Mouse (Mus musculus): Measurements from ENCODE around the gene Cldn24. TPM values are rescaled to one million over a fixed set of nuclear protein-coding genes. Genes with fewer than 3 reads are reported as not detected.
"Not testable (repeated sequence)": the region's sequence is repeated elsewhere in the genome, so short reads cannot be mapped to it uniquely, and the experiment has no call there.

The Cldn24 gene
- polyA plus RNA-seq, 1 experiment from 2014 or later, result not detected

- Histone ChIP-seq H3K4me2 (replicated peaks; ENCODE audit: low read depth, low read length) (no peak overlapping the region), H3K4me1 (ENCODE audit: control insufficient read depth, insufficient read depth, low read length) (no peaks in the 10 kb centered on the region), H3K27me3 (ENCODE audit: control insufficient read depth, insufficient read depth, low read length) (no peaks in the 10 kb centered on the region), H3K4me3 (ENCODE audit: low read length) (no peak overlapping the region), H3K27ac (ENCODE audit: low read depth, low read length) (no peak overlapping the region), H3K9me3 (ENCODE audit: control insufficient read depth, low read length) (no peaks in the 10 kb centered on the region), H3K9ac (ENCODE audit: low read depth, low read length) (no peak overlapping the region), H3K36me3 (ENCODE audit: control insufficient read depth, insufficient read depth, low read length) (no peaks in the 10 kb centered on the region)
- WGBS, result 79% methylated on average over 20 of the region's 20 CpGs
- ATAC-seq (ENCODE audit: low FRiP score, low TSS enrichment), result no peak
These were observed 800 bp upstream of the Cldn24 start for GRCm38 (mm10) chr8:47820914-47821772.

GRCm38 (mm10) chr8:47822541-47822940 is 598 bp downstream of the Cldn24 start:
- not testable (repeated sequence) for H3K36me3 ChIP-seq (ENCODE audit: control insufficient read depth, insufficient read depth, low read length); H3K4me1 ChIP-seq (ENCODE audit: control insufficient read depth, insufficient read depth, low read length); H3K27me3 ChIP-seq (ENCODE audit: control insufficient read depth, insufficient read depth, low read length); H3K4me3 ChIP-seq (ENCODE audit: low read length); H3K9ac ChIP-seq (ENCODE audit: low read depth, low read length); ATAC-seq (ENCODE audit: low FRiP score, low TSS enrichment); H3K9me3 ChIP-seq (ENCODE audit: control insufficient read depth, low read length); H3K27ac ChIP-seq (ENCODE audit: low read depth, low read length); H3K4me2 ChIP-seq (replicated peaks; ENCODE audit: low read depth, low read length)
- WGBS, result 79% methylated on average over 7 of the region's 9 CpGs

GRCm38 (mm10) chr8:47823777-47824176 is 1.8 kb downstream of the Cldn24 start:
- Histone ChIP-seq H3K4me2 (replicated peaks; ENCODE audit: low read depth, low read length) (no peak overlapping the region), H3K27ac (ENCODE audit: low read depth, low read length) (no peak overlapping the region), H3K9ac (ENCODE audit: low read depth, low read length) (no peak overlapping the region), H3K36me3 (ENCODE audit: control insufficient read depth, insufficient read depth, low read length) (peaks cover 6% of the 10 kb centered on the region; the same call in 1 of the 2 replicates), H3K4me1 (ENCODE audit: control insufficient read depth, insufficient read depth, low read length) (peaks cover 5% of the 10 kb centered on the region; the same call in 1 of the 2 replicates), H3K27me3 (ENCODE audit: control insufficient read depth, insufficient read depth, low read length) (no peaks in the 10 kb centered on the region), H3K4me3 (ENCODE audit: low read length) (no peak overlapping the region), H3K9me3 (ENCODE audit: control insufficient read depth, low read length) (no peaks in the 10 kb centered on the region)
- no peak for ATAC-seq (ENCODE audit: low FRiP score, low TSS enrichment)
- 55% methylated on average over 10 of the region's 10 CpGs for WGBS

GRCm38 (mm10) chr8:47824182-47824581 is 2.2 kb downstream of the Cldn24 start, which contains the start of gene Cldn22:
Cldn22 (plus strand) TSS chr8:47824482.
- H3K9me3 ChIP-seq (ENCODE audit: control insufficient read depth, low read length), result no peaks in the 10 kb centered on the region
- WGBS, result 79% methylated on average over 13 of the region's 13 CpGs
- H3K4me1 ChIP-seq (ENCODE audit: control insufficient read depth, insufficient read depth, low read length), result peaks cover 5% of the 10 kb centered on the region; the same call in 1 of the 2 replicates
- H3K4me2 ChIP-seq (replicated peaks; ENCODE audit: low read depth, low read length), result no peak within 1 kb of the TSS
- no peak within 1 kb of the TSS for H3K27ac ChIP-seq (ENCODE audit: low read depth, low read length)
- peaks cover 7% of the 10 kb centered on the region; the same call in 1 of the 2 replicates for H3K36me3 ChIP-seq (ENCODE audit: control insufficient read depth, insufficient read depth, low read length)
- no peaks in the 10 kb centered on the region for H3K27me3 ChIP-seq (ENCODE audit: control insufficient read depth, insufficient read depth, low read length)
- ATAC-seq (ENCODE audit: low FRiP score, low TSS enrichment), result no peak
- no peak within 1 kb of the TSS for H3K9ac ChIP-seq (ENCODE audit: low read depth, low read length)
- no peak within 1 kb of the TSS for H3K4me3 ChIP-seq (ENCODE audit: low read length)

- peaks cover 20% of the 10 kb centered on the region for H3K36me3 ChIP-seq (ENCODE audit: control insufficient read depth, insufficient read depth, low read length)
- ATAC-seq (ENCODE audit: low FRiP score, low TSS enrichment), result no peak
These were observed 3.7 kb downstream of the Cldn24 start for GRCm38 (mm10) chr8:47825596-47825995.

GRCm38 (mm10) chr8:47826911-47827310 is 5.0 kb downstream of the Cldn24 start:
- Histone ChIP-seq H3K9me3 (ENCODE audit: control insufficient read depth, low read length) (no peaks in the 10 kb centered on the region), H3K4me3 (ENCODE audit: low read length) (no peak overlapping the region), H3K27me3 (ENCODE audit: control insufficient read depth, insufficient read depth, low read length) (no peaks in the 10 kb centered on the region), H3K4me1 (ENCODE audit: control insufficient read depth, insufficient read depth, low read length) (peaks cover 5% of the 10 kb centered on the region; the same call in 1 of the 2 replicates), H3K36me3 (ENCODE audit: control insufficient read depth, insufficient read depth, low read length) (peaks cover 31% of the 10 kb centered on the region), H3K9ac (ENCODE audit: low read depth, low read length) (no peak overlapping the region), H3K4me2 (replicated peaks; ENCODE audit: low read depth, low read length) (no peak overlapping the region), H3K27ac (ENCODE audit: low read depth, low read length) (no peak overlapping the region)
- WGBS, result 57% methylated on average over 9 of the region's 9 CpGs
- ATAC-seq (ENCODE audit: low FRiP score, low TSS enrichment), result peak; percentile 63; the same call in 1 of the 2 replicates

More at GRCm38 (mm10) chr8:47825596-47825995, 3.7 kb downstream of the Cldn24 start:
- H3K27ac ChIP-seq (ENCODE audit: low read depth, low read length), result no peak overlapping the region
- H3K9ac ChIP-seq (ENCODE audit: low read depth, low read length), result no peak overlapping the region
- 48% methylated on average over 5 of the region's 5 CpGs for WGBS
- H3K4me3 ChIP-seq (ENCODE audit: low read length), result no peak overlapping the region
- H3K9me3 ChIP-seq (ENCODE audit: control insufficient read depth, low read length), result no peaks in the 10 kb centered on the region
- no peak overlapping the region for H3K4me2 ChIP-seq (replicated peaks; ENCODE audit: low read depth, low read length)
- H3K27me3 ChIP-seq (ENCODE audit: control insufficient read depth, insufficient read depth, low read length), result no peaks in the 10 kb centered on the region
- H3K4me1 ChIP-seq (ENCODE audit: control insufficient read depth, insufficient read depth, low read length), result peaks cover 5% of the 10 kb centered on the region; the same call in 1 of the 2 replicates

GRCm38 (mm10) chr8:47832616-47833015 is 10.7 kb downstream of the Cldn24 start:
- H3K9ac ChIP-seq (ENCODE audit: low read depth, low read length), result no peak overlapping the region
- WGBS, result 82% methylated on average over 6 of the region's 6 CpGs
- H3K27ac ChIP-seq (ENCODE audit: low read depth, low read length), result no peak overlapping the region
- peaks cover 37% of the 10 kb centered on the region for H3K36me3 ChIP-seq (ENCODE audit: control insufficient read depth, insufficient read depth, low read length)
- H3K4me1 ChIP-seq (ENCODE audit: control insufficient read depth, insufficient read depth, low read length), result peaks cover 5% of the 10 kb centered on the region; the same call in 1 of the 2 replicates
- no peak overlapping the region for H3K4me3 ChIP-seq (ENCODE audit: low read length)
- no peak overlapping the region for H3K4me2 ChIP-seq (replicated peaks; ENCODE audit: low read depth, low read length)
- ATAC-seq (ENCODE audit: low FRiP score, low TSS enrichment), result no peak
- no peaks in the 10 kb centered on the region for H3K9me3 ChIP-seq (ENCODE audit: control insufficient read depth, low read length)
- no peaks in the 10 kb centered on the region for H3K27me3 ChIP-seq (ENCODE audit: control insufficient read depth, insufficient read depth, low read length)

GRCm38 (mm10) chr8:47833944-47834343 is 12.0 kb downstream of the Cldn24 start:
- no peaks in the 10 kb centered on the region for H3K4me1 ChIP-seq (ENCODE audit: control insufficient read depth, insufficient read depth, low read length)
- no peaks in the 10 kb centered on the region for H3K9me3 ChIP-seq (ENCODE audit: control insufficient read depth, low read length)
- no peak overlapping the region for H3K4me3 ChIP-seq (ENCODE audit: low read length)
- no peak overlapping the region for H3K4me2 ChIP-seq (replicated peaks; ENCODE audit: low read depth, low read length)
- peaks cover 34% of the 10 kb centered on the region for H3K36me3 ChIP-seq (ENCODE audit: control insufficient read depth, insufficient read depth, low read length)
- WGBS, result 59% methylated on average over 1 of the region's 1 CpGs
- H3K27me3 ChIP-seq (ENCODE audit: control insufficient read depth, insufficient read depth, low read length), result no peaks in the 10 kb centered on the region
- H3K9ac ChIP-seq (ENCODE audit: low read depth, low read length), result no peak overlapping the region
- ATAC-seq (ENCODE audit: low FRiP score, low TSS enrichment), result no peak
- no peak overlapping the region for H3K27ac ChIP-seq (ENCODE audit: low read depth, low read length)

- Histone ChIP-seq H3K9me3 (ENCODE audit: control insufficient read depth, low read length) (no peaks in the 10 kb centered on the region), H3K36me3 (ENCODE audit: control insufficient read depth, insufficient read depth, low read length) (peaks cover 64% of the 10 kb centered on the region), H3K27me3 (ENCODE audit: control insufficient read depth, insufficient read depth, low read length) (no peaks in the 10 kb centered on the region)
These were observed 21.1 kb downstream of the Cldn24 start for GRCm38 (mm10) chr8:47843063-47843462.

More at GRCm38 (mm10) chr8:47843063-47843462, 21.1 kb downstream of the Cldn24 start:
- 82% methylated on average over 7 of the region's 7 CpGs for WGBS
- Histone ChIP-seq H3K4me3 (ENCODE audit: low read length) (no peak overlapping the region), H3K4me1 (ENCODE audit: control insufficient read depth, insufficient read depth, low read length) (no peaks in the 10 kb centered on the region), H3K4me2 (replicated peaks; ENCODE audit: low read depth, low read length) (no peak overlapping the region), H3K27ac (ENCODE audit: low read depth, low read length) (no peak overlapping the region), H3K9ac (ENCODE audit: low read depth, low read length) (no peak overlapping the region)
- ATAC-seq (ENCODE audit: low FRiP score, low TSS enrichment), result no peak

Data from kidney, embryonic 14.5 days (tissue).